Mouse (Mus musculus): ENCODE data around the gene Sco2. TPM values are rescaled to one million over a fixed set of nuclear protein-coding genes. Genes with fewer than 3 reads are reported as not detected.

Gene Sco2
- total RNA-seq, 2 experiments from 2014 or later: 13.0 to 16.0 TPM

DNA sequence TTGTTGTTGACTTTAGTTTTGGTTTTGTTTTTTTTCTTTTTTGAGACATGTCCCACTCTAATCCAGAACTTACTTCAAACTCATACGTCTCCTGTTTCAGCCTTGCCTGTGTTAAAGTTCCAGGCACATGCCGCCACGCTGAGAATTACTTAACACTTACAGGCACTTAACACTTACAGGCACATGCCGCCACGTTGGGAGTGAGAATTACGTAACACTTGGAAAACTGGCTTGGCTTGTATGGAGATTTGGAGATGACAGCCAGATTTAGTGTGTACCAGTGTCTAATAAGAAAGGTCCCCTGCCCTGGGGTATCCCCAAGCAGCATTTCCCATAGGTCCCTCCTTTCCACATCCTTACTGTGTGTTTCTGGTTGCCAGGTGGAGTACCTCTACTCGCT lies 10.6 kb downstream of the Sco2 start:
- intact Hi-C loops (cut with DNase I): no loop called here
- no peak for TF ChIP-seq CTCF (IDR thresholded peaks at IDR 0.05)
- no peak for DNase-seq
- no peak overlapping the region for H3K27ac ChIP-seq
- no peak overlapping the region for H3K4me3 ChIP-seq

DNA sequence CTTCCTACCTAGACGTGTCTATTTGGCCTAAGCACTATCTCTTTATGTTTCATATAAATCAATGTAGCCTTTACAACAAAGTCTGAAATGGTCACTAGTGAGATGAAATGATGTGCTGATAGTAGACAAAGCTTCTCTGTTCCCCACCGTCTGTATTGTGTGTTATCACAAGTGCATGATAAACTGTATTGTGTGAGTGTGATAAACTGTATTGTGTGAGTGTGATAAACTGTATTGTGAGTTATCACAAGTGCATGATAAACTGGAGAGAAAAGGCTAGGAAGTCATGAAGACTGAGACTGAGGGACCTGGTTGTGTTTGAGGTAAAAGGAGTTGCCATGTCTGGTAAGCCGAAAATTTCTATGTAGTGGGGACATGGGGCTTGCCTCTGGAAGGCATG lies 14.9 kb downstream of the Sco2 start:
- intact Hi-C loops (cut with DNase I): loop anchor here (10.0 kb wide), 1 partner anchor 176 kb away; no protein-coding TSS in a partner anchor
- TF ChIP-seq CTCF (IDR thresholded peaks at IDR 0.05): no peak
- no peak for DNase-seq
- H3K4me3 ChIP-seq: no peak overlapping the region
- H3K27ac ChIP-seq: no peak overlapping the region

- peak overlapping the region; percentile 96 for H3K4me3 ChIP-seq
- DNase-seq: no peak
- no peak for TF ChIP-seq CTCF (IDR thresholded peaks at IDR 0.05)
- intact Hi-C loops (cut with DNase I): loop anchor here (2.0 to 10.0 kb wide), 3 partner anchors 72 to 538 kb away; partner anchors contain the start of genes Alg12, C730034F03Rik, Chkb and Creld2
- peak overlapping the region; percentile 94 for H3K27ac ChIP-seq
These were observed 17.3 kb downstream of the Sco2 start for GRCm38 (mm10) chr15:89356372-89356771.

- peak; percentile 97 for DNase-seq
- H3K27ac ChIP-seq: peak within 1 kb of the TSS; percentile 94
- peak within 1 kb of the TSS; percentile 96 for H3K4me3 ChIP-seq
- no peak for TF ChIP-seq CTCF (IDR thresholded peaks at IDR 0.05)
- intact Hi-C loops (cut with DNase I): loop anchor here (1.0 to 10.0 kb wide), 5 partner anchors 18 to 537 kb away; partner anchors contain the start of genes Alg12, C730034F03Rik, Chkb and Creld2
These were observed 18.1 kb downstream of the Sco2 start, which contains the start of the genes Lmf2 and Ncaph2 for GRCm38 (mm10) chr15:89355241-89356187. Gene Lmf2 (minus strand): TSS chr15:89355659. Gene Ncaph2 (plus strand): TSS chr15:89355719.

DNA sequence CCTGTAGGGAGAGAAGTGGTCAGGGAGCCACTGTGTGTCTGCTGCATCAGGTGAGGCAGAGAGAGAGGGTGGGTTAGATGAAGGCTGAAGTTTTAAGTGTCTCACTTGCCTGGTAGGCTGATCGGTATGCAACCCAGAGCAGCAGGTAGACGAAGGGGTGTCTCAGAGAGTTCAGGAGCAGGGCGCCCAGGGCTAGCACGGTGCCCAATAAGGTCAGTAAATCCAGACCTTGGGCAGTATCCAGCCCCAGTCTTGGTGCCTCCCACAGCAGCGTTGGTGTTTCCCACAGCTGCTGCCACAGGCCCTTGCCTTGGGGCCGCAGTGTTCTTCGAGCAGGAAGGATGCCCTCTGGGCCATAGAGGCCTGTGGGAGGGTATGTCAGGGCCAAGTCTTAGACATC lies 19.2 kb downstream of the Sco2 start:
- TF ChIP-seq CTCF (IDR thresholded peaks at IDR 0.05): no peak
- DNase-seq: no peak
- peak overlapping the region; percentile 96 for H3K4me3 ChIP-seq
- intact Hi-C loops (cut with DNase I): loop anchor here (2.0 to 10.0 kb wide), 2 partner anchors 38 to 180 kb away; no protein-coding TSS in a partner anchor
- peak overlapping the region; percentile 94 for H3K27ac ChIP-seq

DNA sequence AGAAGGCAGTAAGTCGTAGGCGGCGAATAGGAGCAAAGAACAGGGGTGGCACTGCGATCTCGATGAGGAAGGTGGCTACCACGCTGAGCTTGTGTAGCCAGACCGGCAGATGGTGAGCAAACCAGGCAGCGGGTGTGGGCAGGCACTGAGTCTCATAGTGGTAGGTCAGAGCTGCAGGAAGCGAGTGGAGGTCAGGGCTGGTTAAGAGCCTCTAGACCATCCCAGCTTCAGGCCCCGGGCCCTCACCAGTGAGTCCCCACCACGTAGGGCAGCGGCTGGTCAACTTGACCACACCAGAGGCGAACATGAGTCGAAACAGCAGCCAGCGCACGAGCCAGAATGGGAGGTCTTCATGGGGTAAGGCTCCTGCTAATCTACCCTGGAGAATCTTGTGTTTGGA lies 19.8 kb downstream of the Sco2 start:
- intact Hi-C loops (cut with DNase I): loop anchor here (2.0 to 10.0 kb wide), 2 partner anchors 37 to 181 kb away; no protein-coding TSS in a partner anchor
- Histone ChIP-seq H3K4me3 (no peak overlapping the region; the same call in 1 of the 2 replicates), H3K27ac (no peak overlapping the region)
- DNase-seq: no peak
- no peak for TF ChIP-seq CTCF (IDR thresholded peaks at IDR 0.05)

DNA sequence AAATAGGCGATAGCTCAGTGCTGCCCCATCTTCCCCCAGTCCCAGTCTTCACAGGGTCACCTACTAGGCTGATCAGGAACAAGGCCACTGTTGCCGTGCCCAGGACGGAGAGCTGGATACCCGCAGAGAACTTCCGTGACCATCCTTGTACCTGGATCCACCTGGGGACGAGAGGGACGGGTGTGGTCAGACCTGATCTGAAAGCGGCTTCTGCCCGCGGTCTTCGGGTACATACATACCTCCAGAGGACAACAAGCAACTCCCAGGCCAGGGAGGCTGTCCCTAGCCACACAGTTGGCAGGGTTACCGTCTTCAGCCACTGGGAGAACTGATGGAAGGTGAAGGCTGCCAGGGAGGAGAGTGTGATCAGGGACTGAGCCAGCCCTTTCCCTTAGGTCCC lies 20.9 kb downstream of the Sco2 start:
- TF ChIP-seq CTCF (IDR thresholded peaks at IDR 0.05): no peak
- intact Hi-C loops (cut with DNase I): loop anchor here (10.0 kb wide), 1 partner anchor 182 kb away; no protein-coding TSS in a partner anchor

GRCm38 (mm10) chr15:89352054-89352453 lies 21.6 kb downstream of the Sco2 start:
- intact Hi-C loops (cut with DNase I): loop anchor here (10.0 kb wide), 1 partner anchor 183 kb away; no protein-coding TSS in a partner anchor
- TF ChIP-seq CTCF (IDR thresholded peaks at IDR 0.05): no peak
- DNase-seq: no peak
- H3K4me3 ChIP-seq: no peak overlapping the region
- no peak overlapping the region for H3K27ac ChIP-seq

More for the DNA sequence above, 20.9 kb downstream of the Sco2 start:
- Histone ChIP-seq H3K27ac (no peak overlapping the region), H3K4me3 (no peak overlapping the region)
- no peak for DNase-seq

GRCm38 (mm10) chr15:89351302-89351701 lies 22.3 kb downstream of the Sco2 start:
- Histone ChIP-seq H3K4me3 (no peak overlapping the region), H3K27ac (peak overlapping the region; percentile 74; the same call in 1 of the 2 replicates)
- intact Hi-C loops (cut with DNase I): loop anchor here (10.0 kb wide), 1 partner anchor 183 kb away; no protein-coding TSS in a partner anchor
- DNase-seq: no peak
- no peak for TF ChIP-seq CTCF (IDR thresholded peaks at IDR 0.05)

DNA sequence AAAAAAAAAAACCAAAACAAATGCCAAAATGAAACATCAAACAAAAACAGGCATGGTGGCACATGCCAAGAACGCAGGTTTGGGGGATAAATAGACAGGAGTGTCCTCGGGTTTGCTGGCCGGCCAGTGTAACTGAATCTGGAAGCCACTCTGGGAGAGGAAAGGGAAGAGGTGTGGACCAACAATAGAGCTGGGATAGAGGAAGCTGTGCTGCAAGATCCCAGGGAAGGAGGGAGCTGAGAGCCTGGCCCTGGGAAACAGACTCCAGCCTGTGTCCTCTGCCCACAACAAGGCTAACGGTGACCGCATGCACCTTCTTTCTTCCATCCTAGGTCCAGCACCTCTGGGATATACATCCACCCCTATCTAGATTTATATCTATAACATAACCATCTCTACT lies 23.2 kb downstream of the Sco2 start:
- no peak for DNase-seq
- intact Hi-C loops (cut with DNase I): loop anchor here (10.0 kb wide), 1 partner anchor 184 kb away; no protein-coding TSS in a partner anchor
- no peak for TF ChIP-seq CTCF (IDR thresholded peaks at IDR 0.05)
- Histone ChIP-seq H3K4me3 (peak overlapping the region; percentile 50), H3K27ac (peak overlapping the region; percentile 74)

- intact Hi-C loops (cut with DNase I): no loop called here
- peak; percentile 62 for TF ChIP-seq CTCF (IDR thresholded peaks at IDR 0.05)
These were observed 30.3 kb downstream of the Sco2 start for GRCm38 (mm10) chr15:89343325-89343724.

GRCm38 (mm10) chr15:89341678-89342077 lies 32.0 kb downstream of the Sco2 start:
- Histone ChIP-seq H3K27ac (no peak overlapping the region), H3K4me3 (no peak overlapping the region)
- intact Hi-C loops (cut with DNase I): no loop called here
- no peak for DNase-seq
- no peak for TF ChIP-seq CTCF (IDR thresholded peaks at IDR 0.05)

More at GRCm38 (mm10) chr15:89343325-89343724, 30.3 kb downstream of the Sco2 start:
- Histone ChIP-seq H3K27ac (no peak overlapping the region), H3K4me3 (no peak overlapping the region)
- no peak for DNase-seq

GRCm38 (mm10) chr15:89340136-89340535 lies 33.5 kb downstream of the Sco2 start:
- DNase-seq: no peak
- no peak overlapping the region for H3K4me3 ChIP-seq
- intact Hi-C loops (cut with DNase I): no loop called here
- TF ChIP-seq CTCF (IDR thresholded peaks at IDR 0.05): no peak
- H3K27ac ChIP-seq: no peak overlapping the region
